Mouse (Mus musculus) brain, embryonic 14.5 days (tissue): ENCODE measurements around the gene Tnfrsf12a.

ENCODE experiments used
- CTCF ChIP-seq: fragments of 200-500 bp; IDR thresholded peaks from 2 replicates; pipeline ENCODE4 v1.5.1; 2012; ENCODE audit warnings: inconsistent platforms, mild to moderate bottlenecking, moderate library complexity, borderline replicate concordance; ENCODE audit not compliant: insufficient read depth, insufficient read length; ENCODE audit errors: extremely low read depth
- POLR2A ChIP-seq: fragments of 200-500 bp; IDR thresholded peaks from 2 replicates; pipeline ENCODE4 v1.6.1; 2012; ENCODE audit warnings: mild to moderate bottlenecking, inconsistent platforms, borderline replicate concordance; ENCODE audit not compliant: poor library complexity, insufficient read depth, insufficient read length, severe bottlenecking; ENCODE audit errors: extremely low read depth

DNA sequence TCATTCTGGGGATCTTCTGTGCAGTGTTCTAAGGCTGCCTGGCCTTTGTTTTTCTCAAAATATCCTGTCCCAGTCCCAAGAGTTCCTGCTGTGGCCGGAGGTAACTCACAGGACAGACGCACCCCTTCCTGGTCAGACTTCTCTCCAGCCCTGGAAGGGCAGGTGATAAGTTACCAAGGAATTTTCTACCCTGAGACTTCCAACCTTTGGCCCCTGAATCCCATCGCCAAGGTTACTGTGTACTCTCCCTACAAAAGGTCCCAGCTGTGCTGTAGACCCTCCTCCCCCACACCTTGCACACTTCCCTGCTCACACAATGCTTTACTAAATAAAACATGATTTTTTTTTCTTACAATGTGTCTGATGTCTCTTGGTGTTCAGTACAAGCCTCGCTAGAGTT, 4.8 kb upstream of the Tnfrsf12a start:
- TF ChIP-seq CTCF (no peak), POLR2A (no peak)
